Mouse (Mus musculus) stomach, postnatal 0 days (tissue): Measurements from ENCODE around the gene Sgce.

ENCODE experiments used
- CTCF ChIP-seq: IDR thresholded peaks from 2 replicates; pipeline ENCODE4 v1.5.1; 2016; ENCODE audit warnings: antibody characterized with exemption, low read depth, mild to moderate bottlenecking, moderate library complexity
- EP300 ChIP-seq: optimal IDR thresholded peaks from 2 replicates; pipeline ENCODE3; 2016; ENCODE audit warnings: antibody characterized with exemption

DNA sequence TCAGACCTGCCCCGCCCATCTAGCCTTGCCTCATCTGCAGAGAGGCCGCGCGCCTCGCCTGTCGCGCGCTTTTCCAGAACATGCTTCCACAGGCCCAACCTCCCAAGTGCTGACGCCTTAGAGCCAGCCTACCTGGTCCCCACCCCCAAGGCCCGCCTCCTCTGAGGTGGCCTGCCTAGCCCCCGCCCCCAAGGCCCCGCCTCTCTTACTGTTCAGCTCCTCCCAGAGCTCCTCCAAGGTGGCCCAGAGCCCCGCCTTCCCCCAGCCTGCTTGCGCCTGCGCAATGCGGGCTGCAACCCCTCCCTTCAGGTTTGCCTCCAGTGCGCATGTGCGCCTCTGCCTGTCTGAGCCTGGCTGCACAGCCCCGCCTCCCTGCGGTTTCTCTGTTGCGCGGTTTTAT lies 2.1 kb upstream of the Sgce start:
- peak; percentile 38; the same call in 1 of the 2 replicates for TF ChIP-seq CTCF
- TF ChIP-seq EP300, result no peak
